Mouse (Mus musculus): ENCODE measurements around the gene Gm10220.
"Not testable (repeated sequence)": the region's sequence is repeated elsewhere in the genome, so short reads cannot be mapped to it uniquely, and the experiment has no call there.

Gm10220 gene

DNA sequence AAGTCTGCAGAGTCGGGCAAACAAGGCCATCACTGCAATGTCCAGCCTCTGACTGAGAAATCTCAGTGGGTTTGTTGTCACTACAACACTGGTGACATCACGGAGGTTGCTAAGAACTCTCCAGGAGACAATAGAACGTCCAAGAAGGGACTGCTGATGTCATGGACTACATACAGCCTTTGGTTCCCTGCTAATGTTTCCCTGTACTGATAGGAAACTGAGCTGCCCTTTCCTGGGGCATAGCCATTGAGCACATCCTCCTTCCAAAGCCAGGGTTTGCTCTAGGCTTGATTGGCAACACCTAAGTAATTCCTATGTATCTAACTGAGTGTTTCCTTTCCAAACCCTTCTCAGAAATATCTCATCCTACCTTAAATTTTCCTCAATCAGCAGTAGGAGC is at the start of gene Gm10220:
Gene Gm10220, minus strand, starts transcription at position 101 of the 400 bp plus-strand sequence.
- DNase-seq (ENCODE audit: low spot score), result not testable (repeated sequence)

GRCm38 (mm10) chr5:26169855-26170254 is 48.6 kb upstream of the Gm10220 start:
- DNase-seq (ENCODE audit: low spot score), result no peak

DNA sequence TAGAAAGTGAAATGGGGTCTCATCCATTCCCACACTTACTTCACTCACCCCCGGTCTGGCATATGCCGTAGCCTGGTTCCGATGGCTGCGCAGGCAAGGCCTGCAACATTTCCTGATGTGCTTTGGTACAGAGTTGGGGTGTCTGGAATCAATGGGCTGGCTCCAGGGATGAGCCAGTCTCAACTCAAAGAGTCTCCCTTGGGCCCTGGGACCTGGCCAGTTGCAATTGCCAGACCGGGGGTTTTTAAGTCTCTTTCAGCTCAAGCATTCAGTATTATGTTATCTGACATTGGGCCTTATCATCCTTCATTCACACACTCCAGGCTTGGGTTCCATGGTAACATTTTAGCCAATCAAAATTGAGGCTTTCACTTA is 44.6 kb upstream of the Gm10220 start:
- DNase-seq (ENCODE audit: low spot score), result no peak

- DNase-seq (ENCODE audit: low spot score), result no peak
Measured at GRCm38 (mm10) chr5:26165036-26165790, 44.0 kb upstream of the Gm10220 start.

- no peak for DNase-seq (ENCODE audit: low spot score)
Measured at GRCm38 (mm10) chr5:26157396-26158170, 36.4 kb upstream of the Gm10220 start.

- DNase-seq (ENCODE audit: low spot score), result no peak
Measured at GRCm38 (mm10) chr5:26142891-26143290, 21.7 kb upstream of the Gm10220 start.

DNA sequence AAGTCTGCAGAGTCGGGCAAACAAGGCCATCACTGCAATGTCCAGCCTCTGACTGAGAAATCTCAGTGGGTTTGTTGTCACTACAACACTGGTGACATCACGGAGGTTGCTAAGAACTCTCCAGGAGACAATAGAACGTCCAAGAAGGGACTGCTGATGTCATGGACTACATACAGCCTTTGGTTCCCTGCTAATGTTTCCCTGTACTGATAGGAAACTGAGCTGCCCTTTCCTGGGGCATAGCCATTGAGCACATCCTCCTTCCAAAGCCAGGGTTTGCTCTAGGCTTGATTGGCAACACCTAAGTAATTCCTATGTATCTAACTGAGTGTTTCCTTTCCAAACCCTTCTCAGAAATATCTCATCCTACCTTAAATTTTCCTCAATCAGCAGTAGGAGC is 16.0 kb downstream of the Gm10220 start, which contains the start of gene 5031410I06Rik:
Gene 5031410I06Rik, minus strand, starts transcription at position 101 of the 400 bp plus-strand sequence.
- DNase-seq (ENCODE audit: low spot score), result not testable (repeated sequence)

GRCm38 (mm10) chr5:26089191-26089590 is 32.0 kb downstream of the Gm10220 start, which contains the start of gene Gm10471:
TSS of gene Gm10471 (minus strand) at chr5:26089291.
- DNase-seq (ENCODE audit: low spot score), result not testable (repeated sequence)

- not testable (repeated sequence) for DNase-seq (ENCODE audit: low spot score)
Measured at GRCm38 (mm10) chr5:26079023-26079422, 42.2 kb downstream of the Gm10220 start.

- no peak for DNase-seq (ENCODE audit: low spot score)
Measured at GRCm38 (mm10) chr5:26070716-26071115, 50.5 kb downstream of the Gm10220 start.
